Mouse (Mus musculus): ENCODE measurements around the gene Tsnaxip1. TPM values are rescaled to one million over a fixed set of nuclear protein-coding genes. Genes with fewer than 3 reads are reported as not detected.
"Not testable (repeated sequence)": the region's sequence is repeated elsewhere in the genome, so short reads cannot be mapped to it uniquely, and the experiment has no call there.

Gene Tsnaxip1
- polyA plus RNA-seq, 1 experiment from 2014 or later = 1.8 TPM

DNA sequence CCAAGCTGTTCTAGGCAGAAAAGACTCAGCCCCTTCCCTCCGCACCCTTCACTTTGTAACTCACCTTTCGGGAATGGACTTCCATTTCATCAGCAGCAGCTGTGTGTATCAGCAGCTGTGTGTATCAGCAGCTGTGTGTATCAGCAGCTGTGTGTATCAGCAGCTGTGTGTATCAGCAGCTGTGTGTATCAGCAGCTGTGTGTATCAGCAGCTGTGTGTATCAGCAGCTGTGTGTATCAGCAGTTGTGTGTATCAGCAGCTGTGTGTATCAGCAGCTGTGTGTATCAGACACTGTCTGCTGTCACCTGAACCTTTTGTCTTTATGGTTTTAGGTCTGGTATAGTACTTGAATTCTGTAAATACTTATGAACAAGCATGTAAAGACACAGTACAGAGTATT is 6.2 kb downstream of the Tsnaxip1 start:
- H3K4me3 ChIP-seq; H3K27me3 ChIP-seq (ENCODE audit: insufficient read depth, poor library complexity, severe bottlenecking); H3K36me3 ChIP-seq; H3K9me3 ChIP-seq; H3K4me1 ChIP-seq (replicated peaks); DNase-seq (ENCODE audit: low spot score); H3K27ac ChIP-seq: not testable (repeated sequence)
- 81% methylated on average over 2 of the region's 2 CpGs for WGBS

- WGBS = 29% methylated on average over 11 of the region's 11 CpGs
- Histone ChIP-seq H3K4me1 (replicated peaks) (peaks cover 8% of the 10 kb centered on the region; the same call in 1 of the 2 replicates), H3K27me3 (ENCODE audit: insufficient read depth, poor library complexity, severe bottlenecking) (no peaks in the 10 kb centered on the region), H3K4me3 (no peak overlapping the region), H3K27ac (no peak overlapping the region), H3K9me3 (no peaks in the 10 kb centered on the region), H3K36me3 (no peaks in the 10 kb centered on the region)
- peak; percentile 55 for DNase-seq (ENCODE audit: low spot score)
Measured at GRCm38 (mm10) chr8:105835318-105835717, 7.8 kb downstream of the Tsnaxip1 start.

DNA sequence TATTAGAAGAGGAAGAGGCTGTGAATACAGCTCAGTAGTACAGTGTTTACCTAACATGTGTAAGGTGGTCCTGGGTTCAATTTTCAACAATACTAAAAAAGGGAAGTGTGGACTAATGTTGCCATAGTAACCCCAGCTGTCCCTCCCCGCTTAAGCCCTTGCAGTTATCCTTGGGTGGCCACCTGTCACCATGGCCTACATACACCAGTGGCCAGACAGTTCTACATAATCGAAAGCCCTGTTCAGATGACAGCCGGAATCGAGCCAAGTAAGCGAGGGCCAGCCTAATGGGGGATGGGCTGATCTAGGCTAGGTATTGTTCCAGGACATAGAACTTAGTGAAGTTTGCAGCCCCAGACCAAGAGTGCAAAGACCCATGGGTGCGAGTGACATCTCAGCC is 9.5 kb downstream of the Tsnaxip1 start:
- 83% methylated on average over 6 of the region's 6 CpGs for WGBS
- no peak for DNase-seq (ENCODE audit: low spot score)
- Histone ChIP-seq H3K27ac (no peak overlapping the region), H3K36me3 (peaks cover 10% of the 10 kb centered on the region), H3K4me3 (no peak overlapping the region), H3K4me1 (replicated peaks) (peaks cover 8% of the 10 kb centered on the region; the same call in 1 of the 2 replicates), H3K27me3 (ENCODE audit: insufficient read depth, poor library complexity, severe bottlenecking) (no peaks in the 10 kb centered on the region), H3K9me3 (no peaks in the 10 kb centered on the region)

DNA sequence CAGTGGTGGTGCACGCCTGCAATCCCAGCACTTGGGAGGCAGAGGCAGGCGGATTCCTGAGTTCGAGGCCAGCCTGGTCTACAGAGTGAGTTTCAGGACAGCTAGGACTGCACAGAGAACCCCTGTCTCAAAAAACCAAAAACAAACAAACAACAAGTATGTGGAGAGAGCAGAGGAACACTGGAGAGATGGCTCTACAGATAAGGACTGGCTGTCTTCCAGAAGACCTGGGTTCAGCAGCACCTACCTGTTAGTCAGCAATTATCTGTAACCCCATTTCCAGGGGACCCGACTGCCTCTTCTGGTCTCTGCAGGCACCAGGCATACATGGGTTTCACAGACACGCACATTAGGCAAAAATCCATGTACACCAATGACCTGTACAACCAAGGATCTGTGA is 11.7 kb downstream of the Tsnaxip1 start:
- Histone ChIP-seq H3K4me1 (replicated peaks) (peaks cover 8% of the 10 kb centered on the region; the same call in 1 of the 2 replicates), H3K9me3 (no peaks in the 10 kb centered on the region), H3K27me3 (ENCODE audit: insufficient read depth, poor library complexity, severe bottlenecking) (no peaks in the 10 kb centered on the region), H3K36me3 (peaks cover 32% of the 10 kb centered on the region), H3K27ac (no peak overlapping the region), H3K4me3 (no peak overlapping the region)
- whole genome bisulfite sequencing = 91% methylated on average over 5 of the region's 5 CpGs
- DNase-seq (ENCODE audit: low spot score) = no peak

DNA sequence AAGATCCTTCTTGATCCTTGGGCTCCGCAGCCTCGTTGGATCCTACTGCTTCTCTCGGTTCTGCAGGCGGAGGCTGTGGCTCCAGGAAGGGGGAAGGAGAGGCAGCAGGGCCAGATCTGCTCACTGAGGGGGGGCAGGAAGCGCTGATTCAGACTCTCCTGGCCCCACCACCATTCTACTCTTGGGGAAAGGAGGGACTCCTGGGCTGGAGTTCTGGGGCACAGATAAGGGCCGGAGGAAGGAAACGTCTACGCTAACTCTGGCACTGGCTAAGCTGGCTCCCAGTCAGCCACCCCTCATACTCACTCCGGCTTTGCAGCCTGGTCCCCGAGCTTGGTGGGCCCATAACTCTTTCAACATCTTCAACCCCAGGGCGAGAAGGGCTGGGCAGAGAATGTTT is 19.1 kb downstream of the Tsnaxip1 start:
- H3K4me3 ChIP-seq = no peak overlapping the region
- 91% methylated on average over 11 of the region's 11 CpGs for WGBS
- peaks cover 83% of the 10 kb centered on the region for H3K36me3 ChIP-seq
- no peaks in the 10 kb centered on the region for H3K27me3 ChIP-seq (ENCODE audit: insufficient read depth, poor library complexity, severe bottlenecking)
- H3K27ac ChIP-seq = no peak overlapping the region
- DNase-seq (ENCODE audit: low spot score) = no peak
- no peaks in the 10 kb centered on the region for H3K9me3 ChIP-seq
- peaks cover 11% of the 10 kb centered on the region for H3K4me1 ChIP-seq (replicated peaks)

DNA sequence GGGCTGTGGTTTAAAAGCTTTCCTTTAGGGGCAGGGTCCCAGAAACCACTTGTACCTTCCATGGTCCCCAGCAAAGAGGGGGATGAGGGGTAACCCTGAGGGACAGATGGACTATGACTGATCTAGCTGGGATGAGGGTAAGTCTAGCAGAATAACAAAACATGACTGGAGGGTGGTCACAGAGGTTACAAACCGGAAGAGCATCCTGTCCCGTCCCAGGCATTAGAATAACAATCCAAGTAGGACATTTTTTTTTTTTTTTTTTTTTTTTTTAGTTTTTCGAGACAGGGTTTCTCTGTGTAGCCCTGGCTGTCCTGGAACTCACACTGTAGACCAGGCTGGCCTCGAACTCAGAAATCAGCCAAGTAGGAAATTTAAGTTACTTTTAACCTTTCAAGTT is 22.5 kb downstream of the Tsnaxip1 start:
- no peak for DNase-seq (ENCODE audit: low spot score)
- H3K9me3 ChIP-seq = no peaks in the 10 kb centered on the region
- H3K4me1 ChIP-seq (replicated peaks) = peaks cover 17% of the 10 kb centered on the region
- peaks cover 50% of the 10 kb centered on the region for H3K36me3 ChIP-seq
- 83% methylated on average over 4 of the region's 4 CpGs for WGBS
- H3K27me3 ChIP-seq (ENCODE audit: insufficient read depth, poor library complexity, severe bottlenecking) = no peaks in the 10 kb centered on the region
- no peak overlapping the region for H3K27ac ChIP-seq
- 0 out of 2 replicates have a peak overlapping the region, but pooled peaks have one; percentile 84 for H3K4me3 ChIP-seq

DNA sequence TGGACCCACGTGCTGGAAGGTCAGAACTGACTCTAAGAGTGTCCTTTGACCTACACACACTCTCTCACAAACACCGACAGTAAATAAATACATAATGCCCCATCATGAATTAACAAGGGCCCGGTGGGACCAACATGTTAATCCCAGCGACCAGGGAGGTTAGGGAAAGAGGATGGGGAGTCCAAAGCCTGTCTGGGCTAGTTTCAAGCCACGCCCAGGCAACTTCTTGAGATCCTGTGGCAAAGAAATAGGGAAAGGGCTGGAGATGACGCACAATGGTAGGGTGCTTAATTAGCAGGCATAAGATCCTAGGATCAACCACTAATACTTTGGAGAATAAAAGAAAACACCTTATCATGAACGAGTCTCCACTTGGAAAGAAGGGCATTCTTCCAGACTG is 23.1 kb downstream of the Tsnaxip1 start:
- 79% methylated on average over 7 of the region's 7 CpGs for WGBS
- H3K27ac ChIP-seq = no peak overlapping the region; the same call in 1 of the 2 replicates
- H3K36me3 ChIP-seq = peaks cover 44% of the 10 kb centered on the region
- peak overlapping the region; percentile 84 for H3K4me3 ChIP-seq
- no peaks in the 10 kb centered on the region for H3K9me3 ChIP-seq
- no peaks in the 10 kb centered on the region for H3K27me3 ChIP-seq (ENCODE audit: insufficient read depth, poor library complexity, severe bottlenecking)
- peaks cover 20% of the 10 kb centered on the region for H3K4me1 ChIP-seq (replicated peaks)
- no peak for DNase-seq (ENCODE audit: low spot score)

DNA sequence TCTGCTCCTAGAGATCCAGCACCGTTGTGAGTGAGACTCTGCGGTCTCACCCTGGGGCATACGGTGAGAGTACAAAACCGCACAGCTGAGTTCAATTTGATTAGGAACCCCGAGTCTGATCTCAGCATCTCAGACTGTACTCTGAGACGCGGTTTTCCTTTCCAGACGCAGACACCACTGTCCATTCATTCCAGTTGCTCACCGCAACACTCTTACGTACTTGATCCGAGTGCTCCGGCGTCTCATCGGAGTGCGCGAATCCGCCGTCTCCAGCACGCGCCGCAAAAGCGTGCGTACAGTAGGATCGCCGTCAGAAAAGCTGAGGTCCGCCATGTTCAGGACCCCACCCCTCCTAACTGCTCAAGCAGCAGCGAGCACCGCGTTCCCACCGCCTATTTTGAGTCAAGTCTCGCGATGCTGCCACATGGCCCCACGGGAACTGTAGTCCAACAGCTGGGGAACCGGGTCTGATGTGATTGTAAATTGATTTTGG is 24.2 kb downstream of the Tsnaxip1 start:
- peak overlapping the region; percentile 89 for H3K27ac ChIP-seq
- H3K9me3 ChIP-seq = no peaks in the 10 kb centered on the region
- peaks cover 31% of the 10 kb centered on the region for H3K4me1 ChIP-seq (replicated peaks)
- H3K36me3 ChIP-seq = peaks cover 33% of the 10 kb centered on the region
- H3K27me3 ChIP-seq (ENCODE audit: insufficient read depth, poor library complexity, severe bottlenecking) = no peaks in the 10 kb centered on the region
- peak; percentile 93 for DNase-seq (ENCODE audit: low spot score)
- under 1% methylated on average over 34 of the region's 34 CpGs for WGBS
- peak overlapping the region; percentile 84 for H3K4me3 ChIP-seq

GRCm38 (mm10) chr8:105852146-105852729 is 24.7 kb downstream of the Tsnaxip1 start:
- H3K4me1 ChIP-seq (replicated peaks) = peaks cover 37% of the 10 kb centered on the region
- H3K36me3 ChIP-seq = peaks cover 30% of the 10 kb centered on the region
- DNase-seq (ENCODE audit: low spot score) = peak; percentile 15
- peak overlapping the region; percentile 89; the same call in 1 of the 2 replicates for H3K27ac ChIP-seq
- H3K4me3 ChIP-seq = peak overlapping the region; percentile 84
- 81% methylated on average over 12 of the region's 12 CpGs for WGBS
- H3K9me3 ChIP-seq = no peaks in the 10 kb centered on the region
- no peaks in the 10 kb centered on the region for H3K27me3 ChIP-seq (ENCODE audit: insufficient read depth, poor library complexity, severe bottlenecking)

DNA sequence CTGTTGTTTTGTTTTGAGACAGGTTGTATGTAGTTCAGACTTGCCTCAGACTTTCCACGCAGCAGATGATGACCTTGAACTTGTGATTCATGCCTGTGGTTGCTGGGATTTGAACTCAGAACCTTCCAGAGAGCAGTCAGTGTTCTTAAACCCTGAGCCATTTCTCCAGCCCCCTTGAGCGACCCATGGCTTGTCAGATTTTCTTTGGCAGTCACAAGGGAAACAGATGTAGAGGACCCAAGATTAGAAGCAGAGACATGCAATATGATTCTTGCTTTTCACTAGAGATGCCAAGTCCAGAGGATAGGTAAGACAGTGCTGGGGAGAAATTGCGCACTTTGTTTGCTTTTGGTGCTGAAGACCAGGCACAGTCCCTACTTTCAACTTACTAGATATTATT is 25.6 kb downstream of the Tsnaxip1 start, which contains the start of gene Cenpt:
Cenpt (minus strand) TSS at position 101 of the 400 bp plus-strand sequence.
- peaks cover 46% of the 10 kb centered on the region for H3K4me1 ChIP-seq (replicated peaks)
- H3K9me3 ChIP-seq = no peaks in the 10 kb centered on the region
- no peaks in the 10 kb centered on the region for H3K27me3 ChIP-seq (ENCODE audit: insufficient read depth, poor library complexity, severe bottlenecking)
- DNase-seq (ENCODE audit: low spot score) = no peak
- H3K4me3 ChIP-seq = peak within 1 kb of the TSS; percentile 84; the same call in 1 of the 2 replicates
- no peak within 1 kb of the TSS for H3K27ac ChIP-seq
- H3K36me3 ChIP-seq = peaks cover 29% of the 10 kb centered on the region
- WGBS = 92% methylated on average over 3 of the region's 3 CpGs

GRCm38 (mm10) chr8:105854303-105854702 is 26.8 kb downstream of the Tsnaxip1 start:
- peak overlapping the region; percentile 96 for H3K27ac ChIP-seq
- 26% methylated on average over 8 of the region's 8 CpGs for WGBS
- H3K4me3 ChIP-seq = peak overlapping the region; percentile 78
- peaks cover 26% of the 10 kb centered on the region for H3K36me3 ChIP-seq
- DNase-seq (ENCODE audit: low spot score) = no peak
- no peaks in the 10 kb centered on the region for H3K9me3 ChIP-seq
- peaks cover 57% of the 10 kb centered on the region for H3K4me1 ChIP-seq (replicated peaks)
- H3K27me3 ChIP-seq (ENCODE audit: insufficient read depth, poor library complexity, severe bottlenecking) = no peaks in the 10 kb centered on the region

DNA sequence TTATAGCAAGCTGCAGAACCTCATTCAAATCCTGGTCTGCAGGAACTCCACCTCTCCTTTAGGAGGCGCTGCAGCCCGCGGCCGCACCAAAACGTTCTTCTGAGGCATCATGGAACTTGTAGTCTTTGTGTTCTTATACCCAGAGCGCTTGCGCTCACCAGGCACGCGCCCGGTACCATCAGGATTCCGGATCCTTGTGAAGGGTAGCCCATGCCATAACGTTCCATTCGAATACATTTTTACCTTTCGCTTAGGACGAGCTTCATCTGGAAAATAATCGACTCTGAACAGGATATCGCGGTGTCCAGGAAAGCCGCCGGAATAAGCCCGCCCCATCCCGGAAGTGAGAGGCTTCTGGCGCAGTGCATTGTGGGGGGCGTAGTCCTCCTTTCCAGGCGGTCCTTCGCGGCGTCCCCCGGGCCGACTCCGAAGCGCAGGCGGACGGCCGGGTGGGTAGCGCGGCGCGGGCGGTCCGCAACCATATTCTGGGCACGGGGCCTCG is 27.2 kb downstream of the Tsnaxip1 start, which contains the start of gene Thap11:
Thap11 (plus strand) TSS at position 418 of the 502 bp plus-strand sequence.
- peaks cover 62% of the 10 kb centered on the region for H3K4me1 ChIP-seq (replicated peaks)
- H3K27me3 ChIP-seq (ENCODE audit: insufficient read depth, poor library complexity, severe bottlenecking) = no peaks in the 10 kb centered on the region
- H3K36me3 ChIP-seq = peaks cover 21% of the 10 kb centered on the region
- H3K27ac ChIP-seq = peak within 1 kb of the TSS; percentile 96
- peak within 1 kb of the TSS; percentile 78 for H3K4me3 ChIP-seq
- peak; percentile 95 for DNase-seq (ENCODE audit: low spot score)
- H3K9me3 ChIP-seq = no peaks in the 10 kb centered on the region
- whole genome bisulfite sequencing = under 1% methylated on average over 43 of the region's 43 CpGs
